Mouse (Mus musculus) right cerebral cortex, postnatal 14 days (tissue): ENCODE measurements at regions not wholly inside any gene's neighbourhood (a gene's known extent, or its start where the extent isn't known, plus 50 kb on each side); places are given as distances from the start of the nearest gene placed in this dataset.
A peak's percentile ranks its signal among the peaks of the same experiment; 100 is the strongest.

ENCODE experiments used
- DNase-seq: peaks from one replicate; pipeline ENCODE4 v3.0.0; 2022

DNA sequence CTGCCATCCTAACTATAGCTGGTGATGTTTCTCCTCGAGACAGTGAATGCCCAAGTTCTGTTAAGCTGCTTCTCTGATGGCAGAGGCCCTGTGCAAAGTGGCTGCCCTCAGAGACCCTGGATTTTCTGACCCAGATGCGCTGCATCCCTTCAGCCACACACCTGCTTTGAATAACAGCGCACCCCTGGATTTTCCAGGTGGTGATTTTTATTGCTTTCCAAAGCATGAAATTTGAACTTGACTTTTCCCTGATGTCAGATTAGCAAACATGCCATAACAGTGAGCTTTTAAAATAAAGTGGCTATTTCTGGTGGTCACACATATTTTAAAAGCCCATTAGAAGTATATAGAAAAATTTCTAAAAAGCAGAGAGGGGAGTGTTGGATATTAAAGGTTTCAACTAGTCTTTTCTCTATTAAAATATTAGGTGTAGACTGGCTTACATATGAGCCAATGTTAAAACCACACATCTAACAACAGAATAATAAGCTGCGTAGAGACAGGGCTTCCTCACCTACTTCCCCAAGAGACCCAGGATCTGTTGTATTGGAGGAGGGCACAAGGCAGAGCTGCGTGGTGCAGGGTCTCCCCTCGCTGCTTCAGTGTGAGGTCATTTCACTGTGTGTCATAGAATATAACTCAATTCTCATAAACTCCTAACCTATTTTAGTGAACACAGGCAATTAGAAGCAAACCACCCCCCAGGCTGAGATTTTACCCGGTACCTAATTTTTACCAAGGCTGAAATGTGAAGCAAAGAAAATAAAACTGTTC is 280.3 kb downstream of the Ccdc91 start:
- DNase-seq: no peak

DNA sequence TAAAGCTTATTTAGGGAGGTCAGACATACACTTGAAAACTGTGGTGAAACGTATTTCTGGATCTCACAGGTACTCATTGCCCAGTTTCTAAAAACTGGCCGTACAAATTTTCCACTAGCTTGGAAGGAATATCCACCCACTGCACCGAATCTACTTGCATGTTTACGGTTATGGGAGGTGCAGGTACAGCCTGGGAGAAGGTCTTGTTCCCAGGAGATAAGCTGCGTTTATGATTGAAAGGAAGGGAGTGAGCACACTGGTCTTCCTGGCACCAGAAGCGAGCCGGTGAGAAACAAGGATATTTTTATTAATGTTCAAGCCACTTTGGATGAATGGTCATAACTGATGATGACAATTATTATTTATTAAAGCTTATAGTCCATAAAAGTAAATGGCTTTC is 283.9 kb downstream of the Ccdc91 start:
- no peak for DNase-seq

DNA sequence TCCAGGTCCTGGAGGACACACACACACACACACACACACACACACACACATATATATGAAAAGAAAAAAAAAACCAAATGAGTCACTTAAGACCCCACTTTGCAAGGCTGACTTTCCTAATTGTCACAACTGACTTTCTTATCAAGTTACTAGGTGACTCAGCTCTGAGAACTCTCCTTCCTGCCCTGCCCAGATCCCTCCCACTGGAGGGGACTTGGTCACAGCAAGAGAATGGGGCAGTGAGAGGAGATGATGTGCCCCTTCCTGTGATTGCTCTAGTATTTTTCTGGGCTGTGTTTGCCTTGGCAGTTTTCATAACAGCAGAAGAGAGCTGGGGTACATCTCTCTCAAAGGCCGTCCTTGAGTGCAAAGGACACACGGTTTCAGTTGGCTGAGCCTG is 284.5 kb downstream of the Ccdc91 start:
- DNase-seq: no peak

DNA sequence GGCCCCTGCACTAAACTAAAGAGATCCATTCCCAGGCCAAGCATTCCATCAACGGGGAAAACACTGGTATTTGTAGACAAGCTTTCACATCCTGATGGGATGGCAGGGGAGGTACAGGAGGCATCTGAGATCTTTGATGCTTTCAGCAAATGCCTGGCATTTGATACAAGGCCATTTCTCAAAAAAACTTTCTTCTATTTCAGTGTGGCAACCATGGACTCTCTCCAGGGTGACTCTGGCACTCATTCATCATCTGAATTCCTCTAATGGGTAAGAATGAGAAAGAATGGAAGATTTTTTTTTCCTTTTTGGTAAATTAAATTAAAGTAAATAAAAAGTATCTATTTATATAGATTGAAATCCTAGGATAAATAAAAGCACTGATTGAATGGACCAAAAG is 281.8 kb upstream of the Far2 start:
- no peak for DNase-seq

DNA sequence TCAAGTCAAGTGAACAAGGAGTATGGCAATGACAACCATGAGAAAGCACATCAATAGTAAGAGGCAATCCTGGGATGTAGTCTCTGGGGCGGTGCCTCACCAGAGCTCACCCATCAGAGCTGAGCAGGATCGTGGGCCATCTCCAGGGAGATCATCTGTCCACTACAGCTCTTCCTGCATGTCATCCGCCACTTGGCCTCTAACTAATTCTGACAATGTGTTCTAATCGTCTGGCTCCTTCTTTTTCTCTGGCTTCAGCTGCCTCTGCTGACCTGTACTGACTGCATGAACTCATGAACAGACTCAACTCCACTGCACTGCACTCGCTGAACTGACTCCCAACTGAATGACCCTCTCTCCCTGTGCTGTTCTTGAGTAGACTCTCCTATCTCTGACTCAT is 277.9 kb upstream of the Far2 start:
- DNase-seq: no peak

DNA sequence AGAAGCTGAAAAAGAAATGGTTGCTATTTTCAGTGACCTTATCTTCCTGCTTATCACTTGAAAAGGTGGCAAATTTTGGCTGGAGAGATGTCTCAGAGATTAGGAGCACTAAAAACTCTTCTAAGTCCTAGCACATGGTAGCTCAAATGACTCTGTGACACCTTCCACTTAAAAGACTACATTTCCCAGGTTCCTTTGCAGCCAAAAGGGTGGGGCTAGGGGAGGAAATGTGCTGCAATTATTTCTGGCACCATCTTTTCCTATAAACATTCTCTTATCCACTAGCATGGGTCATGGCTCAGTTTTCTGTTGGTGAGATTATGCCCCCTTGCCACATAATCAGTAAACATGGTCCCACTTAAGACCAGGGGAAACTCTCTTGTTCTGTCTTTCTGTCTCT is 277.0 kb upstream of the Far2 start:
- no peak for DNase-seq

DNA sequence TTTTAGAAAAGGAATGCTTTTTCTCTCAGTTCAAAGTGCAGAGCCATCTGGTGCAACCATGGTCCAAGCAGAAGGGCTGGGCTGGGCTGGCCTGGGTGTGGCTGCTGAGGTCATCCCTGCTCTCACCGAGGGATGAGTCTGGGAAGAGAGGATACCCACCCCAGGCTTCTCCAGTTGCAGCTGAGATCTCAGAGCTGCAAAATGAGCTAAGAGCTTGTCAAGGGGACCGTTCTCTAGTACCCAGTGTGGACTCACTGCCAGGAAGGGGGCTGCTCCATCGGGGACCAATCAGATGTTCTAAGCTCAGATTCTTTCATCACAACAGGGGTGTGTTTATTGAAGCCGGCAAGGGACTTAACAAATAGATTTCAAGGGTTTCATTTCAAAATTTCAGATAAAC is 275.6 kb upstream of the Far2 start:
- DNase-seq: peak; percentile 10

DNA sequence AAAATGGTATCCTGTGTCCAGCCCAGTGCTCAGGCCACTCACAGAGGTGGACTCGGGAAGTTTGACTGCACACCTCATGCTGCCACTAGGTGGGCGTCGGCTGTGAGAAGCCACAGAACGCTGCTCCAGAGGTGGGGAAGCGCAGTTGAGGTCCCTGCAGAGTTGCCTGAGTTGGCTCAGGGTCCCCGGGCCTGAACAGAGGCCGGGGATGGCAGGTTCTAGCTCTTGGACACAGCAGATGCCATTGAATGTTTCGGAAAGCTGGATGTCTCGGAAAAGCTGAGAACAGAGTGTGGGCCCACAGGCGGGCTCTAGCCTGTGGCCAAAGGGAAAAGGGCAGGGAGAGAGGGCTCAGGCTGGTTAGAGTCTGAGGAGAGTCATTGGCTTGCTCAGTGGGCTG is 273.2 kb upstream of the Far2 start:
- DNase-seq: no peak

DNA sequence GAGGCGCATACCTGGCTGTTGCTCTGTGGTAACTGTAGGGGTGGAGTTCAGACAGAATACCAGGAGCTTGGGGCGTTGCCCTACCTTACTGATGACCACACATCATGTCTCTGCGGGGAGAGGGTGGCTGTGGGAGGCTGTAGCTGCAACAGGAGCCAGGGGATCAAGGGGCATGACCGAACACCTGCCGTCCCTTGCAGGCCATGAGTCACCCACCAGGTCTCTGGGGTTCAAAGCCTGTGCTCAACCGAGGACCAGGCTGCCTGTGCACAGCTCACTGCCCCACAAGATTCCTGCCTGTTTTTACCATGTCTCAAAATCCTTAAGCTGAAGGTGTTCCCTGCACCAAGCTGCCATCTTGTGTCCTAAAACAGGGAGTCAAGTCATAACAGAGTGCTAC is 272.4 kb upstream of the Far2 start:
- DNase-seq: no peak

DNA sequence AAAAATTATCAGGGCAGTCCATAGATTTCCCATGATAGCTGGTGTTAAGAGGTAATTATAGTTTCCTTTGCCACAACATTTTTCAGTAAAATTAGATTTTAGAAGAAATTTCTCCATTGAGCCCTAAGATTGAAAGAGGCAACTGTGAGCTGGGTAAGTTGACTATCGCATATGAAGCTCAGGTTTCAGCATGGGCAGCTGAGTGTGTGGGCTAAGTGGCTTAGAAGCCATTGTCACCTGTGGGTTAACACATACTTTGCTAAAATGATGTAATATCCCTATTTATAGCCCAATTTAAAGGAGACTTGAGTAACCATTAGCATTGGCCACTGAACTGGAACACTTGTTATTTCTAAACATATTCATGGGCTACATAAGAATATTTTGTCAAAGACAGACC is 267.6 kb upstream of the Far2 start:
- no peak for DNase-seq

DNA sequence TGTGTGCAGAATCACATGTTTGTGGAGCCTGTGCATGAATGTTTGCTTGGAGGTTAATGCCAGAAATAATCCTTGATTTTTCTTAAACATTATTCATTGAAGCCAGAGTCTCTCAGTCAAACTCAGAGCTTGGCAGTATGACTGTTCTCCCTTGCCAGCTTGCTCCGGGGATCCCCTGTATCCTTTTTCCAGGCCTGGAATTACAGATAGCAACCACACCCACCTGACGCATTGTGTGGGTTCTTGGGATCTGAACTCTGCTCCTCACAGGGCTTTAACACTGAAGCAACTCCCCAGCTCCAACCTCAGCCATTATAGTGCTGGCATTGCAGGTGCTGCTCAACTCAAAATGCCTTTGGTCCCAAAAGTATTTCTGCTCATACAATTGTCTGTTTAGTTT is 262.8 kb upstream of the Far2 start:
- DNase-seq: no peak

DNA sequence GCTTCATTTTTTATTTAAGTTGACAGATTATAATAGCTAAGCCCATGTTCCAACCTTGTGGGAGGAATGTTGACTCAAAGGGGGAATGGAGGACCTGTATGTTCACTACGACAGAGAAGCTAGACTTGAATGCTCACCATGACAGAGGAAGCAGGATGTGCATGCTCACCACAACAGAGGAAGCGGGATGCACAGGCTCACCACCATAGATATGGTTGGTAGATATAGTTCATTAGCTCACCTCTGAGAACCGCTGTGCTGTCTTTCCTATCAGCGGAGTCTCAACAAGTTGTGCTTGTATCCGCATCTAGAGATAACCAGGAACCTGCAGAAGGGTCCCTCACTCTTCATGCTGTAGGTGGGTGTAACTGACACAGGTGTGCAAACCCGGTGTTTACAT is 262.2 kb upstream of the Far2 start:
- no peak for DNase-seq

DNA sequence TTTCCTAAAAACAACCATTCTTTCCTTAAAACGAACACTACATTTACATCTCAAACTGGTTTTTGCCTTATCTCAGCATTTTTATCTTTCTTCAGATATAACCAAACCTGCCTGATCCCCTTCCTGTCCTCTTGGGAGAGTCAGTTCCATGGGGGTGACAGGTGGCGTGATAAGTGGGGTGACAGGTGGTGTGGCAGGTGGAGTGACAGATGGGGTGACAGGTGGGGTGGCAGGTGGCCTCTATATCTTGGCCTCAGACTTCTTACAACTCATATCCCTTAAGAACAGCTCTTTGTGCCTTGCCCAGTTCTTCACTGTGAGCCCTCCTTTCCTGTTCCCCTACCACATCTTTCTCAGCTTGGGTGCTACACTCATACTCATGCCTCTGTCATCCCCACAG is 259.0 kb upstream of the Far2 start:
- DNase-seq: no peak

DNA sequence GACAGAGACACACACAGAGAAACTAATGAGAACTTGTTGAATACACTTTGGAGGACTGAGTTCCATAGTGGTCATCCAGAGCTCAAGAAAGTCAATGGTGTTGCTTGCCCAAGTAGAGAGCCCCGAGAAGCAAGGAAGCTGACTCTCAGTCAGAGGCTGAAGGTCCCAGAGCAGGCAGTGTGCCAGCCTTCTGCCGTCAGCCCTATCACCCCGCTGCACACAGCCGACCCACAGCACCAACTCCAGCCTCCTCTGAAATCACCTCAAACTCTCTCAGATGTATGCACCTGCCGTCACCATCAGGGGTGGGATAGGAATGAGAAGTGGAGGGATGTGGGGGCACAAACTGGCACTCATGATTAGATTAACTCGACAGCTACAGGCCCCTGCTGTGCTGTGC is 257.9 kb upstream of the Far2 start:
- DNase-seq: no peak

DNA sequence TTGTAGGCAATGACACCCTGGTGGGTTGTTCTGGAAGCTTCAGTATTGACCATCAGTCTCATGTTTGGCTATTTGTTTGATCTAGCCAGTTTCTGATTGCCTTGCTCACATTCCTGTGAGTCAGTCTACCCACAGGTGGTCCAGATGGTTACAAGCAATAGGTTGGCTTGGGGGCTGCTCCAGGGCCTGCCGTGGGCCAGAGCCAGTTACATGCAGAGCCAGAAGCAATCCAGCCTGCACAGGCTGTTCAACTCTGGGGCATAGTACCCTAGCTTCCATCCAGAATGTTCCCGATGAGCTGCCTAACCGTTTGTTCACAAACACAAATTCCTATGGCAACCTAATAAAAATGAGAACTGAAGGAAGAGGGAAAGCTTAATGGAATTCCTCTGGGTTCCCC is 253.2 kb upstream of the Far2 start:
- no peak for DNase-seq

DNA sequence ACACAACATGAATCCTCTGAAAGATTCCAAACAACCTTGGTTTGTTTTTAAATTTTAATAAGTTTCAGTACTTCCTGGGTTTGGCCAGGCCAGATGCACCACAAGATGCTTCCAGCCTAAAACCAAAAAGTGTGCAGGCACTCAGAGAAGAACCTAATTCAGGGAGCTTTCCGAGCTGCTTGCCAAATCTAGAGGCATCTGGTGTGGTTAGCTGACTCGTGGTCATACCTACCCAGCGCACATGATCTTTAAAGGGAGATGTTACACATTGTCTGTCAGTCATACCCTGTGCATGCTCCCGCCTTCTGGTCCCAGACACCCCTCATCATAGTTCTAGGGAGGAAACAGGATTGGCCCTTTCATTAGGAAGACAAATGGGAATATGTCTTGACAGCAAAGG is 252.7 kb upstream of the Far2 start:
- no peak for DNase-seq

DNA sequence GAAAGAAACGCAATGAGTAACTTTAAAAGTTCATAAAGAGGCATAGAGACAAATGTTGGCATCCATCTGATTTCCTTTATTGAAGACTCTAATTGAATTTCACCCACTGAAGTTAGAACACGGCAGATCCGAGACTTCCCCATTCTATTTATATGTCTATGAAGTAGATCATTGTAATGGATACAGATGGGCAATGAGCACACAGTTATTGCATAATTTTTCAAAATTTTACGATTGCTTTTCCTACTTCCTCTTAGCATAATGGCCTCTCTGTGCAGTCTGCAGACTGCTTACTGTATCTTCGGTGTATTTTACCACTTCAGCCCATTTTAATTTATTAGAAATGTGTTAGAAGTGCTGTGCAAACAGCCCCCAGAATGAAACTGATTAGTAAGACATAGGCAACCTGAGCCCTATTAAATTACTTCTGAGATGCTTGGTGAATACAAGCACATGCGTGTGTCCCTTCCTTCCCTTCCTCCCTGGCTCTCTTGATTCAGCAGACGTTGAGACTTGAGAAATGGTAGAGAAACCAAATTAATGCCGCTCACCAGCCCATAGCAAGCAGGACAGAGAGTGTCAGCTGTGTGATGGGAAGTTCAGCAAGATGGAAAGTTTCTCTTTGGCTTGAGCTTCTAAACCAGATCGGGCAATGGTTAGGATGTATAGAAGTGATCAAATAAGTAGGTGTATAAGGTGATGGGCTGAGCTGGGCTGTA is 247.9 kb upstream of the Far2 start:
- DNase-seq: no peak

DNA sequence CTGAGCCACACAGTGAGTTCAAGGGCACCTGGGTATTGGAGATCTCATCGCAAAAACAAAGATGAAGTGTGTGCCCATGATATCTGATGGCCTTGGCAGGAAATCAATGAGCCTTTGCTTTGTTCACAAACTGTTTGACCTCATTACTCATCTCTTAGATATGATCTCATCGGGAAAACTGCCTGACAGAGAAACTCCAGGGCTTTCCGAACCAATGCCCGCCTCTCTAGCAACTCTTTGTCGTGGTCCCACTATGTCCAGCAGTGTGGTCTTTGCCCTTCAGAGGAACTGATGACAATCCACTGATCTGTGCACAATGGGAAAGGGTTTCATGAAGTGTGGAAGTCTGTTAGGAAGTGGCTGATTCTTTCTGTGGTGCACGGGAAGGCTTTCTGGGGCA is 247.2 kb upstream of the Far2 start:
- no peak for DNase-seq

DNA sequence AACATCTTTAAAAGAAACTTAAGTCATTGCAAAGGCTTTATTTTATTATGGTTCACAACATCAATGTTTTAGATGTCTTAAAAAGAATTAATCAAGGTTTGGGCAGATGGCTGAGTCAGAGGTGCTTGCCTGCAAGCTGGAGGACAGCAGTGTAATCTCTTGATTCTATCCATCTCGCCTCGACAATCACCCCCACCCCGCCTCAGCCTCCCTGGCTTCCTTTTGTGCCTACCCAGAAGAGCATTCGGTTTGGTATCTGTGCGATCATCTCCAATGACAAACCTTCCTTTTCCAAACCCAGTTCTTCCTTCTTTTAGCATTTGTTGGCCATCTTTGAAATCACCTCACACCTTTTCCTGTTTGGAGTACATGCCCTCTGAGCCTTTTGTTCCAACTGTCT is 246.2 kb upstream of the Far2 start:
- no peak for DNase-seq

DNA sequence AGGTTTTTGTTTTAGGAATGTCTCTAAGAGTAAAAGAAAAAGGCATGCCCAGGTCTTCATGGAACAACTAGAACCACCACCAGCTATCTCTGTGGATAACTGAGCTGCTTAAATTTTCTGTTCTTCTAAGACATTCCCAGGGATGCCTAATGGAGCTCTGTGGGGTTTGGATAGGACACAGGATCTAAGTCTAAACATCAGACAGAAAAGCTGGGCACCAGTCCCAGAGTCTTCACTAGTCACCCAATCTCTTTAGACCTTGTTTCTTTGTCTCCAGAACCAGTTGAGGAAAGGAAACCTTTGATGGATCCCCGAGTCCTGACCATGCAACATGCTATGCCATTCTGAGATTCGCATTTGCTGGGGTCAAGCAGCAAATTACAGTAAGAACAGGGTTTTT is 243.2 kb upstream of the Far2 start:
- DNase-seq: no peak

DNA sequence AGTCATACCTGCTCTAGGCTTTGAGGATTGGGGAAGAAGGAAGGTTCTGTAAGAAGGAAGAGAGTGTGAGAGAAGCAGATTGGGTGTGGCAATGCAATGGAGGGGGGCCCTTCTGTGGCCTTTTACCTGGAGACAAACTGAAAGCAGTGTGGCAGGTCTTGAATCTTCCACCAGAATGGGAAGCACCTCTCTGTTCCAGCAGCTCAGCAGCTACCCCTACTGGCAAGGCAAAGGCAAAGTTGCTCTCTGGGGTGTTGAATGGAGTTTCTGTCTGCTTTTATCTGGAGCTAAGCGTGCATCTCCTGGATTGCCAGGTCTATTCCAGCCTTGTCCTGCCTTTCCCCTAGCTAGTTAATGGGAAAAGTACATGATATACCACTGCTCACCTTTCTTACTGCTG is 236.3 kb upstream of the Far2 start:
- peak; percentile 61 for DNase-seq

DNA sequence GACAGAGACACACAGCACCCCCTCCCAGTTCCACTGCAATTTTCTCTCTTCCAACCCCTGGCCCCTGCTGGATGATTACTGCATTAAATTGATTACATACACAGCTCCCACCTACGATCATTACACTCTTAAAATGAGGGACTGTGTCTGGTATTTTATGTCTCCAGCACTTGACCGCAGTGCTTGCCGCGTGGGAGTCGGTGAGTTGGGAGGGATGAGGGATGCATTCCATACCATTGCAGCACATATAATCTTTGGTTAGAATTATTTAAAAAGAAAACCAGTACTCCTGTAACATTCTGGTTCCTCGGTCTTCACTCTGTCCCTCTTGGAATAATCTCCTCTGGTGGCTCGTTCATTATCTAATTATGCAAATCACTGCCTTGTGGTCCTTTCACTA is 230.2 kb upstream of the Far2 start:
- no peak for DNase-seq

DNA sequence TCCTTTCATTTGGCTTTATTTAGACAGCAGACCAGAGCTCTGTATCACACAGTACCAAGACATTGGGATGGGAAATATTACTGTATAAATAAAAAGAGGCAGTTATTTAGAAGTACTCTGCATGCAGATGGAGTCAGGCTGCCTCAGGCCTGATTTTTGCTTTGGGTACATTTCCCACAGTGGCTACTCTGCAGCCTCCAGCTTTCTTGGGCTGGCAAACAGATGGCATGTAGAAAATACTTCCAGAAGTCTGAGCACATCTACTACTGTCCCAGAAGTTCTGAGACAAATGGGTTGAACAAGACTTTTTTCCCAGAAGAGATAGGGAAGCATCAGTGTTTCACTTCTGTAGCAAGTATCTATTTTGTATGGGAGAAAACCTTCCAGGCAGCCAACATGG is 229.8 kb upstream of the Far2 start:
- no peak for DNase-seq

DNA sequence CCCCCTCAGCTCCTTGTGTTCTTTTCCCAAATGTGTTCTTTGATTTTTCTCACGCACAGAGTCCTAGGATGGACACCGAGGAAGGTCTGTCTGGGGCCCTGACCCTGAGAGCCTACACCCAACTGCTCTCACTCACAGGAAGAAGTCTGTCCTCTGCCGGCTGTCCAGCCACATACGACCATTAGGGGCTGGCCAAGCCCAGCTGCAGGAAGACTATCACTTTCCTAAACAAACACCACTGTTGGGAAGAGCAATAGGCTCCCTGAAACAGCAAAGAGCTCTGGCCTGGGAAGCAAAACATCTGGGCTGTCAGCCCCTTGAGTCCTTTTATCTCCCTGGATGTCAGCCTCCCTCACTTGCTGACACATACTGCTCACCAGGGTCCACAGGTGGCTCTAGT is 224.8 kb upstream of the Far2 start:
- no peak for DNase-seq

DNA sequence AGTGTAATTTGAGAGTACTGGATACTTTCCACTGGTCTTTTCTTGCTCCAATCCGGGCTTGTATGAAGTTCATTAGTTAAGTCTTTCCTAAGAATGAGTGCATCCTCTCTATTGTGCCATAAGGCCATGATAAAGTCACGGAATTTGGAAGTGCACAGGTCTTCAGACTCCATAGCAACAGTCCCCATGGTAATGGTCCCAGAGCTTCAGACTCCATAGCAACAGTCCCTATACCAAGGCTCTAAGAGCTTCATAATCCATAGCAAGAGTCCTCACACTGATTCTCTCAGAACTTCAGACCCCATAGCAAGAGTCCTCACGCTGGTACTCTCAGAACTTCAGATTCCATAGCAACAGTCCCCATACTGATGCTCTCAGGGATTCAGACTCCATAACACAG is 214.5 kb upstream of the Far2 start:
- no peak for DNase-seq
